Mouse (Mus musculus): Measurements from ENCODE around the gene Tm4sf19. TPM values are rescaled to one million over a fixed set of nuclear protein-coding genes. Genes with fewer than 3 reads are reported as not detected.

The Tm4sf19 gene
- 0.19 TPM in 1 of 2 replicates, not detected in the other for polyA plus RNA-seq (2015; fragmentation: Nextera tagmentation; extraction: Ambion mirVana)

DNA sequence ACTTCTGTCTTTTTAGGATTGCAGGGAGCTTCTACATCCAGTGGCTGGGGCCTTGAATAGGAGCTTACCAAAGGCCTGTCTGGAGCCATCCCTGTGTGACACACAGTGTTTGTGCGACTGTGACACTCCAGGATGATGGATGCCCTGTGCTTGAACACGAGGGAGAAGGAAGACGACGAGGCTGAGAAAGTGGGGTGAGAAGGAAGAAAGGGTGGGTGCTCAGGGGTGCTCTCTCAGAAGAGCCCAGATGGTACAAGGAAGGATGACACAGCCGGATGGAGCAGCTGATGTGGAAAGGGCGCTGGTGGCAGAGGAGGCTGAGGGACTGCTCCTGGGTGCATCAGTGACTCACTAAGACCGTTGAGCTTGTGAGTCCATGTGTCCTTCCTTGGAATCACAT lies at the start of gene Tm4sf19:
TSS of gene Tm4sf19 (plus strand) at position 240 of the 400 bp plus-strand sequence.

DNA sequence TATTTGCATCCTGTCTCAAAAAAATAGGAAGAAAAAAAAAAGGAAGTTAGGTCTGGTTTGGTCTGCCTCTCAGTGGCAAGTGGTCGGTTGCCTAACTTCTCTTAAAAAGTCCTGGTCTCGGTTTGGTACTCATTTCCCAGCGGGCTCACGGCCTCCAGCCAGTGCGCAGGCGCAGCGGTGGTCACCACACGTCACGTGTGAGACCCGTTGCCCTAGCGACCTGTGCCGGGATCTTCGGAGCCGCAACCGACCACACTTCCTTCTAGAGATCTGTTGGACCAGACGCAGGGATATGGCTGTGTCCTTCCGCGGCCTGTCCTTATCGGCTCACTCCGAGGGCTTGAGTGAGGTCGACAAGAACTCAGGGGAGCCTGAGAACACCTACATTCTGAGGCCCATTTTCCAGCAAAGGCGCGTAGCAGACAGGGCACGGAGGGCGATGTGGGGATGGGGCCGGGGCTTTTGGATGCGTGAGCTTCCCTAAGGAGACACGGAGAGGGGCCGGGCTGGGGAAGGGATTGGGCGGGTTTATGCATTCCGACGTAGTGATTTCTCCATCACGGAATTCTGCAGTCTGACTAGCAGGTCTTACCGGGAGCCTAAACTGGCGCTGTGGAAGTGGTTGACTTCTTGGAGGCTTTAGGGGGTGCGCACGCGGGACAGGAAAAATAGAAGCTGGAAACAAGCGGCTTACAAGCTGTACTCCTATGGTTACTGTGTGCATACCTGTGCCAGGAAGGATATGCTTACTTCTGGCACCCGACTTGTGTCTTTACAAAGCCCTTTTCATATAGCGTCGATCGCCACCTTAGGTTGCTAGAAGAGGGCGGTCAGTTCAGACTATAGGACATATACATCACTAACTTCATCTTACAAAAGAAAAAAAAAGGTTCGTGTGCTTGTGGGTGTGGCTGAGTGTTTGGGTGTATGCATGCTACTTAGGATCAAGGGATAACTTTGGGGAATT lies 19.5 kb downstream of the Tm4sf19 start, which contains the start of gene Tctex1d2:
TSS of gene Tctex1d2 (plus strand) at position 186 of the 967 bp plus-strand sequence.

DNA sequence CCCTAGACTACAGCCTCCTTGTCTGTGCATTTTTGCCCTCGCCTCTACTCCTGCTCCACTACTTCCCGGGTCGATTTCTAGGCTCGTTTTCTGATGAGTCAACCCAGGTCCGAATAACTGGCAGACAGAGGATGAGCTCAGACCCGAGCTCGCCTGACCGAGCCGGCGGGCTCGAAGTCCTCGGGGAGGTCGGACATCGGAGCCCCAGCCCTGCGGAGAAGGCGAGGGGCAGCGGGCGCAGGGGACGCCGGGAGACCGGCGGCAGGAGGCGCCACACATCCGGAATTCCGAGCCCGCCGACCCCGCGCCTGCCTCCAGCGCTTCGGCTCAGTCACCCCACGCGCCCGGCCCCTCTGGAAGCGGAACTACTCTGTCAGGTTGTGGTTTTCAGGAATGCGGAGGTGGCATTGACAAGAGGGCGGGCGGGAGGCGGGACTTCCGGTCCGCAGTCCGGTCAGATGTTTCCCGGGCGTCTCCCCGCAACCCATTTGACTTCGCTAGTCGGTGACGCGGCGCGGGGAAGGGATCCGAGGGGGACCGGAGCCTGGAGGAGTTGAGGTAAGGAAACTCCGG lies 30.3 kb downstream of the Tm4sf19 start, which contains the start of gene Pcyt1a:
TSS of gene Pcyt1a (plus strand) at position 448 of the 573 bp plus-strand sequence.

Other genes with a start within 250 kb of the Tm4sf19 start
- 6.0 and 7.1 TPM in 2 replicates for gene Nrros, start 234.9 kb upstream of the Tm4sf19 start, polyA plus RNA-seq (2015; fragmentation: Nextera tagmentation; extraction: Ambion mirVana)
- not detected in 2 replicates for gene Bex6, start 220.7 kb upstream of the Tm4sf19 start, polyA plus RNA-seq (2015; fragmentation: Nextera tagmentation; extraction: Ambion mirVana)
- 17.6 and 18.9 TPM in 2 replicates for gene Fbxo45, start 153.3 kb upstream of the Tm4sf19 start, polyA plus RNA-seq (2015; fragmentation: Nextera tagmentation; extraction: Ambion mirVana)
- gene Wdr53, start 153.3 kb upstream of the Tm4sf19 start, polyA plus RNA-seq (2015; fragmentation: Nextera tagmentation; extraction: Ambion mirVana) = 16.5 and 16.9 TPM in 2 replicates
- gene Smco1, start 129.0 kb upstream of the Tm4sf19 start, polyA plus RNA-seq (2015; fragmentation: Nextera tagmentation; extraction: Ambion mirVana) = not detected in 2 replicates
- gene Rnf168, start 123.0 kb upstream of the Tm4sf19 start, polyA plus RNA-seq (2015; fragmentation: Nextera tagmentation; extraction: Ambion mirVana) = 28.8 and 30.3 TPM in 2 replicates
- 13.5 and 15.4 TPM in 2 replicates for gene Ubxn7, start 68.2 kb upstream of the Tm4sf19 start, polyA plus RNA-seq (2015; fragmentation: Nextera tagmentation; extraction: Ambion mirVana)
- 51.3 and 53.2 TPM in 2 replicates for gene Tctex1d2, start 19.2 kb downstream of the Tm4sf19 start, polyA plus RNA-seq (2015; fragmentation: Nextera tagmentation; extraction: Ambion mirVana)
- gene Pcyt1a, start 30.4 kb downstream of the Tm4sf19 start, polyA plus RNA-seq (2015; fragmentation: Nextera tagmentation; extraction: Ambion mirVana) = 47.1 and 47.8 TPM in 2 replicates
- gene Slc51a, start 87.4 kb downstream of the Tm4sf19 start, polyA plus RNA-seq (2015; fragmentation: Nextera tagmentation; extraction: Ambion mirVana) = 0.22 and 0.37 TPM in 2 replicates
- gene Zdhhc19, start 95.8 kb downstream of the Tm4sf19 start, polyA plus RNA-seq (2015; fragmentation: Nextera tagmentation; extraction: Ambion mirVana) = 0.22 TPM in 1 of 2 replicates, not detected in the other
- gene Tfrc, start 208.4 kb downstream of the Tm4sf19 start, polyA plus RNA-seq (2015; fragmentation: Nextera tagmentation; extraction: Ambion mirVana) = 30.9 and 33.9 TPM in 2 replicates
- gene Tnk2, start 243.4 kb downstream of the Tm4sf19 start, polyA plus RNA-seq (2015; fragmentation: Nextera tagmentation; extraction: Ambion mirVana) = 20.6 and 23.5 TPM in 2 replicates